Mouse (Mus musculus) bone marrow, adult 2 months (tissue): ENCODE data around the gene Ptcd1.

ENCODE experiments used
- CTCF ChIP-seq: fragments of 200-500 bp; IDR thresholded peaks from 2 replicates; pipeline ENCODE4 v1.5.1; 2011; ENCODE audit warnings: low read length, control low read depth; ENCODE audit not compliant: control insufficient read depth, insufficient read depth
- POLR2A ChIP-seq: fragments of 200-500 bp; IDR thresholded peaks from 2 replicates; pipeline ENCODE4 v1.6.1; 2011; ENCODE audit warnings: low read depth, mild to moderate bottlenecking, control low read depth, low read length, borderline replicate concordance; ENCODE audit not compliant: control insufficient read depth

DNA sequence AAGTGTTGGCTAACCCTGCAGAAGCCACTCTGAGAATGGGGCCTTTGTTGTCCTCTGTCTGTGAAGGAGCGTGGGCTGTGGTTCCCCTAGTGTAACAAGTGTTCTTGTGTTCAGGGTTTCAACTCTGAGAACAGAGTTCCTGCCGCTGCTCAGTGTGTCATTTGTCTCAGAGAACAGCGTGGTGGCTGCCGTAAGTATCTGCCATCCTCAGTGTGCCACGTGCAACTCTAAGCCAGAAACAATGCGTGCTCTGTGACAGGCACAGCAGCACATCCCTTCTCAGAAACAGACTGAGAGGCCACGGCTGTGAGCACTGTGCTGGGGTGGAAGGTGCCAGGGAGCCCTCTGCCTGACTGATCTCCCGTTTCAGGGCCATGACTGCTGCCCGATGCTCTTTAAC is 62.6 kb downstream of the Ptcd1 start:
- TF ChIP-seq CTCF (no peak), POLR2A (no peak)
